Mouse (Mus musculus) heart, adult 2 months (tissue): Measurements from ENCODE around the gene Map3k20. TPM values are rescaled to one million over a fixed set of nuclear protein-coding genes. Genes with fewer than 3 reads are reported as not detected.

Experiments used
- DNase-seq, 2 experiments: peaks; one replicate each; pipeline ENCODE4 v3.0.0; 2021
- H3K27ac ChIP-seq: fragments of 200-600 bp; 2 replicates; pipeline ENCODE4 v1.8.1; 2022
- H3K27me3 ChIP-seq: fragments of 200-500 bp; 2 replicates; pipeline ENCODE4 v1.6.1; 2012; ENCODE audit warnings: mild to moderate bottlenecking, low read length, inconsistent platforms, mixed read lengths; ENCODE audit not compliant: control insufficient read depth, insufficient read depth
- H3K36me3 ChIP-seq: fragments of 200-500 bp; 2 replicates; pipeline ENCODE4 v1.6.1; 2012; ENCODE audit warnings: low read length, inconsistent platforms; ENCODE audit not compliant: control insufficient read depth, insufficient read depth
- H3K4me1 ChIP-seq: fragments of 200-500 bp; 2 replicates; pipeline ENCODE4 v1.6.1; 2011; ENCODE audit warnings: low read length; ENCODE audit not compliant: control insufficient read depth, insufficient read depth
- H3K4me3 ChIP-seq: fragments of 200-600 bp; 2 replicates; pipeline ENCODE4 v1.8.1; 2022
- H3K79me2 ChIP-seq: fragments of 200-500 bp; replicated peaks from 2 replicates; pipeline ENCODE4 v1.6.1; 2012; ENCODE audit warnings: mild to moderate bottlenecking, inconsistent platforms, low read length, moderate library complexity, mixed read lengths; ENCODE audit not compliant: control insufficient read depth, insufficient read depth
- H3K9ac ChIP-seq: fragments of 200-500 bp; 2 replicates; pipeline ENCODE4 v1.6.1; 2012; ENCODE audit warnings: low read depth, mild to moderate bottlenecking, control low read depth, inconsistent platforms, low read length, mixed read lengths
- CTCF ChIP-seq: fragments of 200-600 bp; IDR thresholded peaks from 2 replicates; pipeline ENCODE4 v1.8.1; 2022; ENCODE audit warnings: antibody characterized with exemption, mild to moderate bottlenecking, moderate library complexity
- EP300 ChIP-seq: fragments of 200-500 bp; IDR thresholded peaks from 2 replicates; pipeline ENCODE4 v1.6.1; 2011; ENCODE audit warnings: low read depth, low read length, control low read depth; ENCODE audit not compliant: insufficient read depth
- POLR2A ChIP-seq: fragments of 200-500 bp; IDR thresholded peaks from 2 replicates; pipeline ENCODE4 v1.6.1; 2011; ENCODE audit warnings: mild to moderate bottlenecking, low read depth, low read length, control low read depth; ENCODE audit not compliant: insufficient read depth
- WGBS: fragments of 180-500 bp; shearing (Covaris S2); methylation state at CpG from one replicate; pipeline ENCODE4 v1.1.7; 2018; 5-methylcytosine and 5-hydroxymethylcytosine counted together
- intact Hi-C: fragments of 180-260 bp; cut with DNase I; formaldehyde crosslinking; loops from one replicate; pipeline ENCODE4 v1.15.1; 2025
- polyA plus RNA-seq: library from polyadenylated mRNA; depleted of rRNA; stranded (reverse); fragments of >200 nt; gene quantifications from 2 replicates; pipeline ENCODE4 v1.2.3, GENCODE M21; 2012
- total RNA-seq, 2 experiments: library from RNA; stranded (reverse); gene quantifications; 2 replicates each; pipeline ENCODE4 v1.2.3; 2021

The Map3k20 gene
- total and polyA plus RNA-seq, 3 experiments = 75.1 to 303 (median 275) TPM

GRCm38 (mm10) chr2:72252510-72253505, 32.6 kb upstream of the Map3k20 start:
- no peaks in the 10 kb centered on the region for H3K36me3 ChIP-seq
- no peaks in the 10 kb centered on the region for H3K27me3 ChIP-seq
- H3K4me1 ChIP-seq = no peaks in the 10 kb centered on the region
- H3K79me2 ChIP-seq = no peaks in the 10 kb centered on the region
- DNase-seq = no peak
- TF ChIP-seq EP300 (no peak), POLR2A (no peak), CTCF (no peak)
- no peak overlapping the region for H3K4me3 ChIP-seq
- H3K9ac ChIP-seq = no peak overlapping the region
- no peak overlapping the region for H3K27ac ChIP-seq
- intact Hi-C loops = no loop called here
- 82% methylated on average over 18 of the region's 18 CpGs for WGBS

GRCm38 (mm10) chr2:72253882-72254281, 31.6 kb upstream of the Map3k20 start:
- no peaks in the 10 kb centered on the region for H3K79me2 ChIP-seq
- H3K27ac ChIP-seq = no peak overlapping the region
- no peak overlapping the region for H3K9ac ChIP-seq
- no peaks in the 10 kb centered on the region for H3K27me3 ChIP-seq
- H3K36me3 ChIP-seq = no peaks in the 10 kb centered on the region
- WGBS = 52% methylated on average over 4 of the region's 4 CpGs
- H3K4me1 ChIP-seq = no peaks in the 10 kb centered on the region
- TF ChIP-seq POLR2A (no peak), CTCF (no peak), EP300 (no peak)
- DNase-seq = no peak
- intact Hi-C loops = no loop called here
- H3K4me3 ChIP-seq = no peak overlapping the region

- Histone ChIP-seq H3K36me3 (no peaks in the 10 kb centered on the region), H3K79me2 (no peaks in the 10 kb centered on the region), H3K4me1 (no peaks in the 10 kb centered on the region), H3K9ac (no peak overlapping the region), H3K27ac (no peak overlapping the region; the same call in 1 of the 2 replicates), H3K27me3 (no peaks in the 10 kb centered on the region), H3K4me3 (no peak overlapping the region)
- 20% methylated on average over 14 of the region's 14 CpGs for WGBS
- no peak for TF ChIP-seq CTCF
- no peak for TF ChIP-seq POLR2A
- no peak for TF ChIP-seq EP300
- no peak for DNase-seq
- intact Hi-C loops = no loop called here
These were observed 30.4 kb upstream of the Map3k20 start for GRCm38 (mm10) chr2:72254813-72255582.

- Histone ChIP-seq H3K79me2 (no peaks in the 10 kb centered on the region), H3K4me1 (no peaks in the 10 kb centered on the region)
- 84% methylated on average over 1 of the region's 1 CpGs for WGBS
These were observed 24.7 kb upstream of the Map3k20 start for GRCm38 (mm10) chr2:72260704-72261103.

GRCm38 (mm10) chr2:72262814-72263480, 22.5 kb upstream of the Map3k20 start:
- whole genome bisulfite sequencing = 77% methylated on average over 6 of the region's 6 CpGs
- intact Hi-C loops = no loop called here
- H3K27ac ChIP-seq = no peak overlapping the region
- no peaks in the 10 kb centered on the region for H3K27me3 ChIP-seq
- H3K79me2 ChIP-seq = no peaks in the 10 kb centered on the region
- H3K9ac ChIP-seq = no peak overlapping the region
- H3K4me3 ChIP-seq = no peak overlapping the region
- TF ChIP-seq CTCF (no peak), POLR2A (no peak), EP300 (no peak)
- H3K4me1 ChIP-seq = no peaks in the 10 kb centered on the region
- DNase-seq = no peak
- no peaks in the 10 kb centered on the region for H3K36me3 ChIP-seq

More at GRCm38 (mm10) chr2:72260704-72261103, 24.7 kb upstream of the Map3k20 start:
- intact Hi-C loops = no loop called here
- TF ChIP-seq POLR2A (no peak), CTCF (no peak), EP300 (no peak)
- Histone ChIP-seq H3K27me3 (no peaks in the 10 kb centered on the region), H3K4me3 (no peak overlapping the region), H3K27ac (no peak overlapping the region), H3K36me3 (no peaks in the 10 kb centered on the region), H3K9ac (no peak overlapping the region)
- DNase-seq = no peak
